Mouse (Mus musculus): ENCODE data around the gene Carm1. TPM values are rescaled to one million over a fixed set of nuclear protein-coding genes. Genes with fewer than 3 reads are reported as not detected.

Carm1 gene
- polyA plus RNA-seq, 1 experiment from 2014 or later, result 39.6 TPM

DNA sequence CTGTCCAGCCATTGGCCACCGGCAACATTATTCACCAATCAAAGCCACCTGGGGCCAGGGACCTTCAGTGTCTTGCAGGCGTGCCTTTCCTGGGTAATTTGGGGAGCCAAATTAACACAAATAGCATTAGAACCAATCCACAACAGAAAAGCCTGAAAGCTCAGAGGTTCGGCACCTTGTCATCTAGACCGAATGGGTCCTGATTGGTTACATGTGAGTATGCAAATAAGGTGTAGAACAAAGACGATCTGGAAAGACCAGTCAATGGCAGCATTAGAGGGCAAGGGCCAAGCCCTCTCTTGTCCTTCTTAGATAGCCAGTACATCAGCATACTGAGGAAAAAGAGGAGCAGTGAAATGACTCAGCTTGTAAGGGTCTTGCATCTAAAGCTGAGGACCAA lies 59.2 kb downstream of the Carm1 start:
- Histone ChIP-seq H3K4me3 (replicated peaks) (no peak overlapping the region), H3K9me3 (no peaks in the 10 kb centered on the region), H3K9ac (replicated peaks) (no peak overlapping the region), H3K36me3 (no peaks in the 10 kb centered on the region), H3K27me3 (no peaks in the 10 kb centered on the region), H3K4me1 (replicated peaks) (no peaks in the 10 kb centered on the region), H3K4me2 (replicated peaks) (no peak overlapping the region), H3K27ac (no peak overlapping the region)
- WGBS, result 73% methylated on average over 5 of the region's 5 CpGs
- no peak for ATAC-seq

DNA sequence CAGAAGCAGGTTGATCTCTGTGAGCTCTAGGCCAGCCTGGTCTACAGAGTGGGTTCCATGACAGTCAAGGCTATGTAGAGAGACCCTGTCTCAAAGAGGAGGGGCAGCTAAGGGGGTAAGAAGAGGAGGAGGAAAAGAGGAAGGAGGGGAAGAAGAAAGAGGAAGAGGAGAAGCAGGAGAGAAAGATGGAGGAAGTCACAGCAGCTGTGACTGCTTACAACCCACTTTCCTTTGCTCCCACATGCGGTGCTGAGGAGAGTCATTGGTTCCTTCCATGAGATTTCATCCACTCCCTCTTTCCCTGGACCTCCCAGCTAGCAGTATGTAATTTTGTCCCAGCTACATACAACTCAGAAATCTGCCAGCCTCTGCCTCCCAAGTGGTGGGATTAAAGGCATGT lies 60.0 kb downstream of the Carm1 start:
- WGBS, result 100% methylated on average over 1 of the region's 1 CpGs
- H3K4me1 ChIP-seq (replicated peaks), result no peaks in the 10 kb centered on the region
- no peak for ATAC-seq
- no peaks in the 10 kb centered on the region for H3K9me3 ChIP-seq
- no peak overlapping the region for H3K4me2 ChIP-seq (replicated peaks)
- H3K27ac ChIP-seq, result no peak overlapping the region
- no peak overlapping the region for H3K9ac ChIP-seq (replicated peaks)
- no peak overlapping the region for H3K4me3 ChIP-seq (replicated peaks)
- no peaks in the 10 kb centered on the region for H3K36me3 ChIP-seq
- H3K27me3 ChIP-seq, result no peaks in the 10 kb centered on the region

DNA sequence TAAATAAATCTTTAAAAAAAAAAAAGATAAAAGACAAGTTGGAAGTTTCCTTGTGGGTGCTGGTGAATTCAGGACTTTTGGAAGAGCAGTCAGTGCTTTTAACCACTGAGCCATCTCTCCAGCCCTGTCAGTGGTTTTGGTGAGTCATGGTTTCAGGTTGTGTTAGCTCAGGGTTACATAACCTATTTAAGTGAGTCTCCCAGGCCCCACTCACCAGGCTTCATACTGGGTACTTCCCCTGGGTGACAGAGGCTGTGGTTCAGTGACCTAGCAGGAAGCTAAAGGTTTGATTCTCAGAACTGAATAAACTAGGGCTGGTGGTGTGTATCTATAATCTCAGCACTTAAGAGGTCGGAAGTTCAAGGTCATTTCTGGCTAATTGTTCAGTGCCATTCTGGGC lies 63.2 kb downstream of the Carm1 start:
- H3K4me2 ChIP-seq (replicated peaks), result no peak overlapping the region
- peaks cover 2% of the 10 kb centered on the region; the same call in 1 of the 2 replicates for H3K4me1 ChIP-seq (replicated peaks)
- no peak overlapping the region for H3K27ac ChIP-seq
- H3K9me3 ChIP-seq, result no peaks in the 10 kb centered on the region
- H3K9ac ChIP-seq (replicated peaks), result no peak overlapping the region
- no peaks in the 10 kb centered on the region for H3K27me3 ChIP-seq
- 93% methylated on average over 1 of the region's 1 CpGs for WGBS
- no peaks in the 10 kb centered on the region for H3K36me3 ChIP-seq
- no peak overlapping the region for H3K4me3 ChIP-seq (replicated peaks)
- no peak for ATAC-seq

DNA sequence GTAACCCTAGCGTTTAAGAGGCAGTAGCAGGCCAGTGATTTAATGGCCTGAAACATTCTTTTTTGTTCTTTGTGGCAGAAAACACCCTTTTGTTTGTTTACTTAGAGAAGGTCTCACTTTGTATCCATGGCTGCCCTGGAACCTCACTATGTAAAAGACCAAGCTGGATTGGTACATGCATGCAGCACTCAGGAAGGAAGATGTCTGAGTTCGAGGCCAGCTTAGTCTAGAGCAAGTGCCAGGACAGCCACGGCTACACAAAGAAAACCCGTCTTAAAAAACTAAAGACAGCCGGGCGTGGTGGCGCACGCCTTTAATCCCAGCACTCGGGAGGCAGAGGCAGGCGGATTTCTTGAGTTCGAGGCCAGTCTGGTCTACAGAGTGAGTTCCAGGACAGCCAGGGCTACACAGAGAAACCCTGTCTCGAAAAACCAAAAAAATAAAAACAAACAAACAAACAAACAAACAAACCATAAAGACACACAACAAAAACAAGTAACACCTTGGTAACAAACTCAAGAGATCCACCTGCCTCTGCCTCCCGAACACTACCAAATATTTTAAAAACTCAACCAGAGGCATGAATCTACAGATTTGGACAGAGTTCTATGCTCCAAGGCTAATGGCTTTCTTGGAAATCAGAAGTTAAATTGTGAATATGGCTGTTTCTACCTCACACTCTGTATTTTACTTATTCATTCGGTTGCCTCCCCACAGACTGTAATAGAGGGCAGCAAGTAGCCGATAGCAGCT lies 68.3 kb downstream of the Carm1 start:
- H3K27me3 ChIP-seq, result no peaks in the 10 kb centered on the region
- H3K4me1 ChIP-seq (replicated peaks), result peaks cover 28% of the 10 kb centered on the region
- H3K27ac ChIP-seq, result peak overlapping the region; percentile 98
- peak overlapping the region; percentile 71 for H3K4me3 ChIP-seq (replicated peaks)
- peak overlapping the region; percentile 78 for H3K9ac ChIP-seq (replicated peaks)
- no peaks in the 10 kb centered on the region for H3K9me3 ChIP-seq
- 78% methylated on average over 15 of the region's 15 CpGs for WGBS
- no peak for ATAC-seq
- H3K36me3 ChIP-seq, result no peaks in the 10 kb centered on the region
- peak overlapping the region; percentile 58 for H3K4me2 ChIP-seq (replicated peaks)

DNA sequence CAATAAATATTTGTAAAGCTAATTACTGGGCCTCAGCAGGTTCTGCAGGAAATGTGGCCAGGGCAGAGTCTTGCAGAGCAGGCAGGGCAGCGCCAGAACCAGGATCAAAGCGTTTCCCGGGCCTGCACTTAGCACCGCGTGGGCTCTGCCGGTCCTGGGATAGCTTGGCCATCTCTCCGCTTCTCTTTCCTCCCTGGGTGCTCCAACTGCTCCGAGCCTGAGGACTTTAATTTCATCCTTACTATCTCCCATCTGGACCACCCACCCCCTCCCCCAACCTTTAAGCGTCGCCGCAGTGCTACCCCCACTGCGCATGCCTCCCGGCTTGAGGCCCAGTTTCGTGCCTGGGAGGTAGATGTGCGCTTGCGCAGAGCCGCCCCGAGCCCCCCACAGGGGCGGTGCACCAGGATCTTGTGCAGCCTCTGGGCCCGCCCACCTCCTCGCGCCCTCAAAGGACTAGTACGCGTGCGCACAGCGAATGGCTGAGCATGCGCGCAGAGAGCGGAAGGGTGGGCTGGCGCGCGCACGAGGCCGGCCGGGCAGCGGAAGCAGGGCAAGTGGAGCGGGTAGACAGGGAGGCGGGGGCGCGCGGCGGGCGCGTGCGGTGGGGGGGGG lies 69.0 kb downstream of the Carm1 start, which contains the start of gene Smarca4:
Gene Smarca4 (plus strand): TSS at position 553 of the 615 bp plus-strand sequence.
- no peaks in the 10 kb centered on the region for H3K27me3 ChIP-seq
- peaks cover 32% of the 10 kb centered on the region for H3K4me1 ChIP-seq (replicated peaks)
- no peaks in the 10 kb centered on the region for H3K36me3 ChIP-seq
- ATAC-seq, result peak; percentile 97
- no peaks in the 10 kb centered on the region for H3K9me3 ChIP-seq
- H3K27ac ChIP-seq, result peak within 1 kb of the TSS; percentile 98
- H3K9ac ChIP-seq (replicated peaks), result peak within 1 kb of the TSS; percentile 85
- WGBS, result under 1% methylated on average over 37 of the region's 45 CpGs
- peak within 1 kb of the TSS; percentile 58 for H3K4me2 ChIP-seq (replicated peaks)
- peak within 1 kb of the TSS; percentile 71 for H3K4me3 ChIP-seq (replicated peaks)

DNA sequence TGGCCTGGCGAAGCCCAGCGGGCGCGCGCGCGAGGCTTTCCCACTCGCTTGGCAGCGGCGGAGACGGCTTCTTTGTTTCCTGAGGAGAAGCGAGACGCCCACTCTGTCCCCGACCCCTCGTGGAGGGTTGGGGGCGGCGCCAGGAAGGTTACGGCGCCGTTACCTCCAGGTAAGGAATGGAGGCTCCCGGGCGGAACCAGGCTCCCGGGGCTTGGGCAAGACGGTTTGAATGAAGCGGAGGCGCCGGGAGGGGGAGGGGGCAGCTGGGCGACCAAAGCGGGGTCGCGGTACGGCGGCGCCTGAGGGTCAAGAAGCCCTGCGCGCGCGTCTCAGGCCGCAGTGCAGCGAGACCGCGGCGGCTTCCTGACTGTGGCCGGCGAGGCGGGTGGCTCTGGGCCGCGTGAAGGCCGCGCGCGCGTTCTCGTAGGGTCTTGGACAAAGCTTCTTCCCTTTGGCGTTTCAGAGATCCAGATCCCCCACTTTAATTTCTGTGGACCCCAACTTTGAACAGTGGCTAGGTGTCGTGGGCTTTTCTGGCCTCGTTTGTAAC lies 69.6 kb downstream of the Carm1 start:
- Histone ChIP-seq H3K27ac (peak overlapping the region; percentile 98), H3K4me2 (replicated peaks) (peak overlapping the region; percentile 58), H3K4me3 (replicated peaks) (peak overlapping the region; percentile 71), H3K9ac (replicated peaks) (peak overlapping the region; percentile 85), H3K27me3 (no peaks in the 10 kb centered on the region), H3K9me3 (no peaks in the 10 kb centered on the region), H3K4me1 (replicated peaks) (peaks cover 32% of the 10 kb centered on the region), H3K36me3 (no peaks in the 10 kb centered on the region)
- peak; percentile 87 for ATAC-seq
- WGBS, result under 1% methylated on average over 51 of the region's 57 CpGs

DNA sequence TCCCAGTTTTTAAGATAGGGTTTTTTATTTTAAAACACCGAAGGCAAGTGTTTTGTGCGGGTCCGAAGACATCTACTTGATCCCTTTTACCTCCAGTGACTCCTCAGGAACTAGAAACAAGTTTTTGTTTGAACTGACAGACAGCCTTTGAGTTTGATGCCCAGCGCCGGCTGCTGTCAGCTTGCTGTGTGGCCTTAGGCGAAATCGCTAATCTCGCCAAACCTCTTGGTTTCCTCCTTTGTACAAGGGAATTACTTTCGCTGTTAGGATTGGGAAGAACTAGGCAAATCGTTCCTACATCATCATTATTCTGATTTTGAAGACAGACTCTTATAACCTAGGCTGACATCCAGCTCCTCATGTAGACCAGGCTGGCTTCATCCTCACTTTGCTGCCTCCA lies 70.4 kb downstream of the Carm1 start:
- H3K36me3 ChIP-seq, result no peaks in the 10 kb centered on the region
- peak overlapping the region; percentile 98 for H3K27ac ChIP-seq
- peak overlapping the region; percentile 58 for H3K4me2 ChIP-seq (replicated peaks)
- peak overlapping the region; percentile 85 for H3K9ac ChIP-seq (replicated peaks)
- peak overlapping the region; percentile 71 for H3K4me3 ChIP-seq (replicated peaks)
- H3K27me3 ChIP-seq, result no peaks in the 10 kb centered on the region
- no peak for ATAC-seq
- H3K9me3 ChIP-seq, result no peaks in the 10 kb centered on the region
- H3K4me1 ChIP-seq (replicated peaks), result peaks cover 32% of the 10 kb centered on the region
- WGBS, result 3% methylated on average over 10 of the region's 10 CpGs

DNA sequence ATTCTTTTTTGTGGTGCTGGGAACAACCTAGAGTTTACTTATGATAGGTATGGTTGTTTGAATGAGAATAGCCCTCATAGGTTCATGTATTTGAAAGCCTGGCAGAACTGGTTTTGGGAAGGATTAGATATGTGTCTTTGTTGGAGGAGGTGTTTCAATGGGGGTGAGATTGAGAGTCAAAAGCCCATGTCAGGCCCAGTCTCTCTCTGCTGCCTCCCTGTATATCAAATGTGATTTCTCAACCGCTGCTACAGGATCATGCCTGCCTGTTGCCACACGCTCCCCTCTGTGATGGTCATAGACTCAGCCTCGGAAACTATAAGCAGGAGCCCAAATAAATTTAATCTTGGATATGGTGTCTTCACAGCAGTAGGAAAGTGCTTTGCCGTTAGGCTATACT lies 73.5 kb downstream of the Carm1 start:
- H3K27ac ChIP-seq, result no peak overlapping the region
- no peak overlapping the region for H3K9ac ChIP-seq (replicated peaks)
- no peak for ATAC-seq
- H3K4me2 ChIP-seq (replicated peaks), result no peak overlapping the region
- no peaks in the 10 kb centered on the region for H3K36me3 ChIP-seq
- no peaks in the 10 kb centered on the region for H3K9me3 ChIP-seq
- no peaks in the 10 kb centered on the region for H3K27me3 ChIP-seq
- 87% methylated on average over 4 of the region's 4 CpGs for WGBS
- peaks cover 39% of the 10 kb centered on the region for H3K4me1 ChIP-seq (replicated peaks)
- H3K4me3 ChIP-seq (replicated peaks), result no peak overlapping the region

DNA sequence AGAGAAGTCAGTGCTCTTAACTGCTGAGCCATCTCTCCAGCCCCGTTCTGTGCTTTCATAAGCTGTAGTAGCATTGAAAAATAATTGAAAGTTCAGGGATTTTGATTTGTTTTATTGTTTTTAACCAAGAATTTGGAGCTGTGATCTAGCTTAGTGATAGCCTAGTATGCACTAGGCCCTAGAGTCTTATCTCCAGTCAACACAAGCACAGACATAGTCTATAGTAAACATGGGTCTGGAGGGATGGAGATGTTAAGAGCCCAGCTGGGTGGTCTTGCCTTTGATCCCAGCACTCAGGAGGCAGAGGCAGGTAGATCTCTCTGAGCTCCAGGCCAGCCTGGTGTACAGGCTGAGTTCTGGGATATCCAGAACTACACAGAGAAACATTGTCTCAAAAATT lies 76.0 kb downstream of the Carm1 start:
- Histone ChIP-seq H3K27ac (no peak overlapping the region), H3K4me2 (replicated peaks) (no peak overlapping the region), H3K27me3 (no peaks in the 10 kb centered on the region), H3K9ac (replicated peaks) (no peak overlapping the region), H3K4me1 (replicated peaks) (peaks cover 44% of the 10 kb centered on the region), H3K4me3 (replicated peaks) (no peak overlapping the region), H3K36me3 (no peaks in the 10 kb centered on the region), H3K9me3 (no peaks in the 10 kb centered on the region)
- 100% methylated on average over 1 of the region's 1 CpGs for WGBS
- no peak for ATAC-seq

DNA sequence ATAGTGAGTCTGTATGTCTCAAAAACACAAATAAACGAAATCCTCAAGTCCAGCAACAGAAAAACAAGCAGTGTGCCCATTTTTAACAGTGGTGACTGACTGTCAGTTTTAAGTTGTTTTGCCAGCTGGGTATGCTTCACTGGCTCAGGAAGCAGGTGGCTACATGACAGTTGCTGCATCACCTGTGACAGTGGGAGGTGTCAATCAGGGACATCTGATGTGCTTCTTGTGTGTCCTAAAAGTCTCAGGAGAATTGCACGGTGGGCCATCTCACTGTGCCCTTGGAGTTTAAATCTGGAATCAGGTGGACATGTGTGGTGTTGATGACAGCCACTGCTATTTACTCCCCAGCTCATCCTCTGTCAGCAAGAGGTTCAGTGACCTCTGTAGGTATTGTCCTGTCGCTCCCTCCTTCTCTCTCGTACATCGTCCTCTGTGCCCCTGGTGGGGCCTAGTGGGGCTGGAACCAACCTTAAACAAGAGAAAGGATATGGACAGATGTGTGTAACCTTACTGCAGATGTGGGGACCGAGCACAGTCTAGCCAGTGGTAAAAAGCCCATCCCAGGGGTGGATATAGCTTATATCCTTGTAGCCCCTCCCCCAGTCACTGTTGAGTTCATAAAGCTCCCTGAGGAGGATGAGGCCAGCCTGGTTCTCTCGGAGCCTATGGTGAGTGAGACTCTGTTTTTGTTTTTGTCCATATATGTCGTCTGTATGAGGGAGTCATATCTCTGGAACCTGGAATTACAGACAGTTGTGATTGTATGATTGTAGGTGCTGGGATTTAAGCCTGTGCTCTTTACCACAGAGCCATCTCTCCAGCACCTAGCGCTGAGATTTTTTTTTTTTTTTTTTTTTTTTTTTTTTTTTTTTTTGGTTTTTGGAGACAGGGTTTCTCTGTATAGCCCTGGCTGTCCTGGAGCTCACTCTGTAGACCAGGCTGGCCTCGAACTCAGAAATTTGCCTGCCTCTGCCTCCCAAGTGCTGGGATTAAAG lies 78.9 kb downstream of the Carm1 start:
- H3K9me3 ChIP-seq, result no peaks in the 10 kb centered on the region
- ATAC-seq, result 0 out of 2 replicates have a peak, but pooled peaks have one; percentile 32
- no peaks in the 10 kb centered on the region for H3K27me3 ChIP-seq
- H3K4me2 ChIP-seq (replicated peaks), result no peak overlapping the region
- peaks cover 24% of the 10 kb centered on the region for H3K4me1 ChIP-seq (replicated peaks)
- H3K9ac ChIP-seq (replicated peaks), result no peak overlapping the region
- H3K36me3 ChIP-seq, result no peaks in the 10 kb centered on the region
- no peak overlapping the region for H3K4me3 ChIP-seq (replicated peaks)
- H3K27ac ChIP-seq, result no peak overlapping the region
- WGBS, result 86% methylated on average over 10 of the region's 10 CpGs

DNA sequence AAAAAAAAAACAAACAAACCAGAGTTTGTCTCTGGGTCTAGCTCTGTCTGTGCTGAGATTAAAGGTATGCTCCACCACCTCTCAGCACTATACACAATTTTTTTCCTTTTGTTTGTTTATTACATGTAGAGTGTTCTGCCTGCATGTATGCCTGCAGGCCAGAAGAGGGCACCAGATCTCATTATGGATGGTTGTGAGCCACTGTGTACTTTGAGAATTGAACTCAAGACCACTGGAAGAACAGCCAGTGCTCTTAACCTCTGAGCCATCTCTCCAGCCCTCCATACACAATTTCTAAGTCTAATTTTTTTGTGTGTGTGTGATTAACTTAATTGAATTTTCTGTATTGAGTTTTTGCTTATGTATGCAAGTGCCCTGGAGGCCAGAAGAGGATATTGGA lies 79.9 kb downstream of the Carm1 start:
- no peak for ATAC-seq

More for the DNA sequence above, 79.9 kb downstream of the Carm1 start:
- Histone ChIP-seq H3K4me3 (replicated peaks) (no peak overlapping the region), H3K27ac (no peak overlapping the region), H3K9ac (replicated peaks) (no peak overlapping the region), H3K4me1 (replicated peaks) (peaks cover 24% of the 10 kb centered on the region), H3K9me3 (no peaks in the 10 kb centered on the region), H3K27me3 (no peaks in the 10 kb centered on the region), H3K4me2 (replicated peaks) (no peak overlapping the region), H3K36me3 (no peaks in the 10 kb centered on the region)

Data from midbrain, embryonic 13.5 days (tissue).